Mouse (Mus musculus): ENCODE data around the gene Sox18.

Gene Sox18

GRCm38 (mm10) chr2:181671326-181671725 lies at the start of gene Sox18:
Gene Sox18, minus strand, starts transcription at chr2:181671640.
- DNase-seq (ENCODE audit: low read depth, low spot score) = peak; percentile 20

DNA sequence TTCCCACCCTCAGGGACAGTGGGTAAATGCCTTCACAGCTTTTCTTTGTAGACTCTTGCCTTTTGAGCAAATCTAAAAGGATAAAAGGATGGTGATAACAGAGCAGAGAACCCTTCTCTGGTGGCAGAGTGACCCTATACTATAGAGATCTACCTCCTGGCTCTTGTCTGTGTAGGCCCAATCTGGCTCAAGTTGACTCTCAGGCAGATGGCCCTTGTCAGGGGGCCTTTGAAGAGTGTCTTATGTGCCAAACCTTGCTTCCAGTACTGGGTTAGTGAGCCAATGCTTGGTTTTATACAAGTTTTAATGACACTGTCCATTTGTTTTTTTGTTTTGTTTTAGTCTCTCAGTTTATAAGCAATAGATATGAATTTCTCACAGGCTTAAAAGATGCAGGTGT lies 49.8 kb upstream of the Sox18 start:
- no peak for DNase-seq (ENCODE audit: low read depth, low spot score)

DNA sequence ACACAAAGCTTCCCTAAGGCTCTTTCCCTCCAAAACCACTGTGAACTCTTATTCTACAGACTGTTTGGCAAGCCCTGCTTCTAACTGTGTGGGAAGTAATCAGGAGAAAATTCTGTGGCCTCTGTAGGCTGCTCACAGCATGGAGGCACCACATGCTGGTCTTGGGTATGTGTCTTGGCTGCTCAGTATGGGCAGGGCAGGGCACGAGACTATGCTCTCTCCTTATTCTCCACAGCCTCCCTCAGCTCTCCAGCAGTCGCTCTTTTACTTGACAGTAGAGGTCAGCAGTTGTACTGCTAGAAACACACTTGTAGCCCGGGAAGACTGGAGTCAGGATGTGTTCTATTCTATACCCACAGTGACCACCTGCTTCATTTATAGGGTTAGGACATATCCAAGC lies 48.6 kb upstream of the Sox18 start:
- no peak for DNase-seq (ENCODE audit: low read depth, low spot score)

DNA sequence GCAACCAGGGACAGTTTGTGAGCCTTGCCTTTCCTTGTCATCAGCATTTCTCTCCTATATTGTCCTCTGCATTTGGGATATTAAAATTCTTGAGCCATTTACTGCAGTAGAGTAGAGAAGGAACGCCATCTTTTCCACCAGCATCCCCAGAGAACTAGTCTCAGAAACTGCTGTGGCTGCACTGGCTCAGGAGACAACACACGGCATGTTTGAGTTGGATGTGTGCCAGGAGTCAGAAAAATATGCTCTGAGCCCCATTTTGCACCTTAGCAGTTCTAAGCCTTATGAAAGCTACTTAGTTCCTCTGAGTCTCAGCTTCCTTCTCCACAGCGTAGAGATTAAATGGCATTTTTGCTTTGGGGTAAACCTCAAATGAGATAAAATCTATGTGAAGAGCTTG lies 45.6 kb upstream of the Sox18 start:
- no peak for DNase-seq (ENCODE audit: low read depth, low spot score)

DNA sequence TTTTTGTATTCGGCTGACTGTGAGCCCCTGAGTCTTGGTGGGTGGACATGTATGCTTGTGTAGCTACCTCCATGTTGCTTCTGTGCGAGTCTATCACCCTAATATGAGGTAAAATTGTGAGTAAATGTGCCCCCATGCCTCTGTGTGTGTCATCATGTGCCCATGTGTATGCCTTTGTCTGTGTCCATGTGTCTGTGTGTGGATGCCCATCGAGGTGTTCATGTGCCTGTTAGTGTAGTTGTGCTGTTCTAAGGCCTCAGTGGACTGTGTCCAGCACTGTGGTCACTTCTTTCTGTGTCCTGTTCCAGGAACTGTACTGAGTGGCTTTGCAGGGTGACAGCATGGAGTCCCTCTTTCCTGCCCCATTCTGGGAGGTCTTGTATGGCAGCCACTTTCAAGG lies 43.9 kb upstream of the Sox18 start:
- no peak for DNase-seq (ENCODE audit: low read depth, low spot score)

DNA sequence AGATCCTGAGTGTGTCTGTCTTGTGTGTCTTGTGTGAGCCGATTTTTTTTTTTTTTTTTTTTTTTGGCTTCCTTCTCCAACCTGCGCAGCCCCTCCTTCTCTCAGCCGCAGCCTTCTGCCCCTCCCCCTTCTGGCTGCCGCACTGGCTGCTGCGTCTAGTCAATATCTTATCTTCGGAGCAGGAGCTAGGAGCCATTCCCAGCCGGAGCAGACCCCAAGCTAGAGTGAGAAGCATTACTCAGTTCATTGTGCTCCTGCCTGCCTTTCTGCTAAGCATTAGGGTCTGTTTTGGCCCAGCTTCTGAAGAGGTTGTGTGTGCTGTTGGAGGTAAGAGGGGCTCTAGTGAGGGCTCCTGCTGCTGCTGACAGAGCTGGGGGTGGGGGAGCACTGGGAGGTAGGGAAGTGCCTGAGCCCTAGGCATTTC lies 43.5 kb upstream of the Sox18 start, which contains the start of gene Oprl1:
Gene Oprl1, plus strand, starts transcription at position 114 of the 424 bp plus-strand sequence.
- peak; percentile 45 for DNase-seq (ENCODE audit: low read depth, low spot score)

DNA sequence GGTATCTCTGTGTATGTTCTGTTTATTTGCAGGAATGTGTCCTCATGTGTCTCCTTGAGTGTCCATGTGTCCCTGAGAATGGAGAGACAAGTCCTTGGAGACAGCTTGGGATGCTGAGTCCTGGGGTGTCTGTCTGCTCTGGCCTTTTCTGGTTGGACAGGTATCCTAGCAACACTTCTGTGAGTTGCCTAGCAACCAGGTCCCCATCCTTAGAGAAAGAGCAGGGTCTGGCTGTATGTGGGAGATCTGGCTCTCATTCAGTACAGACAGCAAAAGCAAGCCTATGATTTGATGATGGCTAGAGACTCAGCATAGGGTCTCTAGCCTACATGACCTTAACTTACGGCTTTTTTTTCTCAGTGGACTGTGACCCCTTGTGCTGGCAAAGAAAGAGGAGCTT lies 42.3 kb upstream of the Sox18 start:
- DNase-seq (ENCODE audit: low read depth, low spot score) = no peak

GRCm38 (mm10) chr2:181706668-181707067 lies 35.2 kb upstream of the Sox18 start:
- no peak for DNase-seq (ENCODE audit: low read depth, low spot score)

DNA sequence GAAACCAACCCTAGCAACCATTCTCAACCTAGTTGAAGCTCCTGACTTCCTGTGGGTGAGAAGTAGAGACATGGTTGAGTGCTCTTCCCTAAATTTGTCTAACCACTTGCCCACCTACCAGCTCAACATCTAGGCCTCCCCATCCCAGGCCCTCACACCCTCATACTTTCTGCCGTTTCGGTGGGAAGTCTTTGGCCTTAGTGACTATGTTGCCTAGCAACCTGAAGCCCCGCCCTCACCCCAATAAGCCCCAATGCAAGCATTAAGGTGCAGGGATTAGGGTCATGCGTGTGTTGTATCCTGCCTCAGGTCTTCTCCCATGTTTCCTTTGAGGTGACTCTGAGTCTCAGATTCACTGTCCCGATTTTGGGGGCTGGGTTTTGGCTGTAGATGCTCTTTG lies 26.8 kb upstream of the Sox18 start, which contains the start of gene Lkaaear1:
Gene Lkaaear1, minus strand, starts transcription at position 202 of the 400 bp plus-strand sequence.
- DNase-seq (ENCODE audit: low read depth, low spot score) = no peak

GRCm38 (mm10) chr2:181696801-181697420 lies 25.5 kb upstream of the Sox18 start:
- DNase-seq (ENCODE audit: low read depth, low spot score) = peak; percentile 47

- no peak for DNase-seq (ENCODE audit: low read depth, low spot score)
These were observed 24.3 kb upstream of the Sox18 start for GRCm38 (mm10) chr2:181695776-181696175.

DNA sequence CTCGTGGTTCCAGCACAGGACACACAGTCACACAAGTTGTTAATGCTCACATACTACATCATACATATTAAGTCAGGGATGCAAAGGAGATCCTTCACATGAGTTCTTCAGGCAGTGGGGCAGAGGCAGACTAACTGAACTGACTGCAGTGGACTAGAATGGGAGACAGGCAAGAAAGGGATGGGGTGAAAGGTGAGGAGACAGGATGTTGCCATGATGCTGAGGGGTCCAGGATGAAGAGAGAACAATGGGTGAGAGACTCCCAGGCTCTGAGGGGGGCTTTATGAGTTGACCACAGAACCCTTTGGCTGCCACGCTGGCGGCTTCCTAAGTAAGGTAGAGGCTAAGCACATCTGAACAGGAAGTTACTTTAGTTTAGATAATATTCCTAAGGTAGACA lies 23.1 kb upstream of the Sox18 start:
- no peak for DNase-seq (ENCODE audit: low read depth, low spot score)

GRCm38 (mm10) chr2:181693339-181694280 lies 22.2 kb upstream of the Sox18 start, which contains the start of gene Rgs19:
Gene Rgs19, minus strand, starts transcription at chr2:181693977.
- peak; percentile 77 for DNase-seq (ENCODE audit: low read depth, low spot score)

- no peak for DNase-seq (ENCODE audit: low read depth, low spot score)
These were observed 20.9 kb upstream of the Sox18 start for GRCm38 (mm10) chr2:181692304-181692703.

DNA sequence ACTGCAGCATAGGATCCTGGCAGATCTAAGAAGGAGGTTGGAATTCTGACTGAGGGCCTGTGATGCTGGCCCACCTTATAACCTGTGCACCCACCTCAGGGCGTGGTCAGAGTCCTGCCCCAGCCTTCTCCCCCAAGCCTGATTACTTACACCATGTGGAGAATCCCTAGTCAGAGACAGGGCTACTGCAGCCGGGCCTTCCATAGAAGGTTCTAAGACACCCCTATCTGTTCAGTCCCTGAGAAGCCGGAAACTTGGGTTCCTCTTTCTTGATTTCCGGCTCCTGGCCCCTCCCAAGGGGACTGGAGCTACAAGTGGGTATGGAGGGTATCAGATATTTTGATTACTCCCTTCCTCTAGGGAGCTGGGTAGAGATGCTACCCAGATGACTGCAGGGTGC lies 20.1 kb upstream of the Sox18 start:
- no peak for DNase-seq (ENCODE audit: low read depth, low spot score)

- DNase-seq (ENCODE audit: low read depth, low spot score) = no peak
These were observed 19.6 kb upstream of the Sox18 start for GRCm38 (mm10) chr2:181691083-181691482.

- no peak for DNase-seq (ENCODE audit: low read depth, low spot score)
These were observed 18.2 kb upstream of the Sox18 start for GRCm38 (mm10) chr2:181689466-181690160.

GRCm38 (mm10) chr2:181687586-181687985 lies 16.1 kb upstream of the Sox18 start:
- no peak for DNase-seq (ENCODE audit: low read depth, low spot score)

- no peak for DNase-seq (ENCODE audit: low read depth, low spot score)
These were observed 14.2 kb upstream of the Sox18 start for GRCm38 (mm10) chr2:181685686-181686085.

DNA sequence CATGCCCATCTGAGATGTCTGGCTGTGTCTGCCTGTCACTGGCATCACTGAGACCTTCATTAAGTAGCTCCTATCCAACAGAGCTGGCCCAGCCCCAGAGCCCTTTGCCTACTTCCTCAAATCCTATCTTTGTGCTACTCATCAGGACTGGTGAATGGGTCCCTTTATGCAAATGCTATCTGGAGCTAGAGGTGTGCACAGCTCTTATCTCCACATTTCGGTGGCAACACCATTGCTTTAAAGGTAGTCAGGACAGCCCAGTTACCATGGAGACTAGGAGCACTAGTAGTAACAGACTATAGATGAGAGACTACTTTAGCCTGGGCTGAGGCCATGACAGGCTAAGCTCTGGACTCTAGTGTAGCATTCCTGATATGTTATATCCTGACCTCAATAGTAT lies 13.3 kb upstream of the Sox18 start:
- DNase-seq (ENCODE audit: low read depth, low spot score) = no peak

- DNase-seq (ENCODE audit: low read depth, low spot score) = no peak
These were observed 11.9 kb upstream of the Sox18 start for GRCm38 (mm10) chr2:181683381-181683780.

- DNase-seq (ENCODE audit: low read depth, low spot score) = no peak
These were observed 10.5 kb upstream of the Sox18 start for GRCm38 (mm10) chr2:181681978-181682377.

Data from ES-CJ7 (cell line).